Mouse (Mus musculus) cerebellum, postnatal 25 days (tissue): ENCODE measurements around the gene Ubald2.
A peak's percentile ranks its signal among the peaks of the same experiment; 100 is the strongest.

Experiments
- DNase-seq, 2 experiments: peaks; one replicate each; pipeline ENCODE4 v3.0.0; 2021; ENCODE audit warnings: mixed read lengths in 2 of 2

Ubald2 gene

GRCm38 (mm10) chr11:116434287-116434966 lies 533 bp downstream of the Ubald2 start:
- DNase-seq = peak; percentile 67 to 70

- DNase-seq = no peak
Observed at GRCm38 (mm10) chr11:116434967-116435752, 1.3 kb downstream of the Ubald2 start.

- DNase-seq = peak in 1 of 2 experiments; percentile 7
Observed at GRCm38 (mm10) chr11:116435992-116436724, 2.3 kb downstream of the Ubald2 start.

- DNase-seq = no peak
Observed at GRCm38 (mm10) chr11:116436725-116437331, 2.9 kb downstream of the Ubald2 start.

GRCm38 (mm10) chr11:116437541-116437940 lies 3.6 kb downstream of the Ubald2 start:
- DNase-seq = no peak

- no peak for DNase-seq
Observed at GRCm38 (mm10) chr11:116439269-116440240, 5.7 kb downstream of the Ubald2 start.

DNA sequence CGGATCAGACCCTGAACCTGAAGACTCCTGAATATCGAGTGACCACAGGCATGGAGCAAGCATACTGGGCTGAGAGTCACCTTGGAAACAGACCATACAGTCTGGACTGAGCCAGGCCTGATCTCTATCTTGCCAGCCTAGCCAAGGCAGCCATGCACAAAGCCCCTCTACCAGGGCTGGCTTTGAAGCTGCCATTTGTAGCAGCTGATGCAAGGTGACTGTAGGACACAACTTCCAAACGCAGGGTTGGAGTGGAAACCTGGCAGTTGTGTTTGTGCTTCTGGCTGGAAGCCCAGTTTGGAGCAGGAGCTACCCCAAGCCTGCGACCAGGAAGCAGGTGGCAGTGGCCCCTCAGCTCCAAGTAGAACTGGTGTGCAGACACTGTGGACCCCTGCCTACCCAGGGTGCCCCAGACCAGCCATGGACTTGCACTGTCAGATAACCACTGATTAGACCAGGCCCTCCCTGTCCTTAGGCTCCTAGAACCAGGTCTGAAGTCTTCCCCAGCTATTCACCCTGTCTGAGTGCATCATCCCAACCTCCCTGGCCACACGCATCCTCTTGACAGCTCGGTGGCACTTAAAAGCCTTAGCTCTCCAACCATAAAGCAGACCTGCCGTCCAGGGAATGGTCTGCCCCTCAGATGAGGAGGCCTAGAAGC lies 6.6 kb downstream of the Ubald2 start:
- DNase-seq = peak in 1 of 2 experiments; percentile 35

DNA sequence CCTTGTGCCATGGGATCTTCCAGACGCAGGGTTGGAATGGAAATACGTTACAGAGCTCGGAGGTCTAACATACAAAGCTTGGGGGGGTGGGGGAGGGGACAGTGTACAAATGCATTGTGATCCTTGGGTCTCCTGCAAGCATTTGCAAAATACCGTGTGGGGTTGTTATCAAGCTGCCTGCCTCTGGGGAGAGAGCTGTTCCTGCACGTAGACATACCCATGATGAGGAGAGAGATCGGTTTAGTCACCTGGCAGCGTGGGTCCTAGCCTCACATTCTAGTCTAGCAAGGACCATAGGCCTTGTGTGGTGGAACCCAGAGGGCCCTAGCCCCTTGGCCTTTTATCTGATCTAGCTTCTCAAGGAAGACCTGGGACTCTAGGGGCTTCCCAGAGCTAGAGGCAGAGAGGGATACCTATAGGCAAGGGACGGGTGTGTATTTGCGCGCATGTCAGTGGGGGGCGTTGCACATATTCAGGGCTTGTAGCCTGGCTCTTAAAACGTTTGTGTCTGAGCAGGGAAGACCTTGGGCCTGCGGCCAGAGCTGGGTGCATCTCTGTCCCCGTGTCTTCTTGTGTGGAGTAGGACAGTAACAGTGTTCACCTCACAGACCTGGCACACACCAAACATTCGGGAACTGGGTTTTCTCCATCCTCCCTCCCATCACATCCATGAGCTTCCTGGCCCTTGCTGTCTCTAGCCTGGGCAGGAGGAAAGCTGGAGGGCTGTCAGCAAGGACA lies 8.4 kb downstream of the Ubald2 start:
- no peak for DNase-seq

GRCm38 (mm10) chr11:116442867-116443177 lies 8.9 kb downstream of the Ubald2 start:
- DNase-seq = no peak

GRCm38 (mm10) chr11:116443311-116443710 lies 9.4 kb downstream of the Ubald2 start:
- DNase-seq = no peak

DNA sequence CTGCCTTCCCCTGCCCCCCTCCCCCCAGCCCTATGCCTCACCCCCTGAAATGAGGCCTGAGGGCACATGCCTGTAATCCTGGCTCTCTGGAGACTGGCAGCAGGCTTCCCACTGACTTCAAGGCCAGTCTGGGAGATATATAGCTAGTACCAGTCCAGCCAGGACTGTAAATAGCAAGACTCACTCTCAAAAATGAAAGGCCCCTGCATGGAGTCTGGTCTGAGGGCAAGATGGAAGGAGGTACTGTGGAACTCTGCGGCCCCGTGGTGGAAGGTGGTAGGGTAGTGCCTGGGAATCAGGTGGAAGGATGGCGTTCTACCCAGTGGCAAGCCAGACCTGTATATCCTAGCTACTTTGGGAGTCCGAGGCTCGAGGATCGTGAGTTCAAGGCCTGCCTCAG lies 10.0 kb downstream of the Ubald2 start:
- DNase-seq = no peak

DNA sequence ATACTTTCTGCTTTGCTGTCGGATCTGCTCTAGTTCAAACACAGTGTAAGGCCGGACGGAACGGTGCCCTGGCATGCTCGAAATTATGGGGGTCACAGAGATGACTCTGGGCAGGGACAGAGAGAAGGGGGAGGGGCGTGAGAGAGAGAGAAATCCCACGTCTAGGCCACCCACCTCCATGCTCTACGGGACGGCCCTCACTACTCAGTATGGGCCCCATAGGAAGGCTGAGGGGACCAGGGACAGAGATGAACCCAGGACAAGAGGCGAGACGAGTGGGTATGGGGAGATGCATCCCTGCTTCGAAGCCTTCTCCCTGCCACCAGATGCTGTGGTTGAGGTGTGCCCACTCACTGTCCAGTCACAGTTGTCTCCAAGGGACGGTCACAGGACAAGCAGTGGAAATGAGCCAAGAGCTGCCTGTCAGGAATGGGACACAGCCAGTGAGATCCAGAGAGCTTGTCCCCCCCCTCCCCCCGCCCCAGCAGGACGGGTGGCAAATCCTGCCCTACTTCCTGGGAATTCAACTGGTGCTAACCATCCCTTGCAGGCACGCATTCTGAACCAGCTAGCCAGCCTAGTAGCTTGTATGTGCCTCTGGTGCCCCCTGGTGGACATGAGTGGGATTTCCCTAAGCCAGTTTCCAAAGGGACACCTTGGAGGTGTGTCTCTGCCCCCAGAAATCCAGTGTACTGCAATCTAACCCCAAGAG lies 11.9 kb downstream of the Ubald2 start:
- DNase-seq = peak; percentile 96 to 97

DNA sequence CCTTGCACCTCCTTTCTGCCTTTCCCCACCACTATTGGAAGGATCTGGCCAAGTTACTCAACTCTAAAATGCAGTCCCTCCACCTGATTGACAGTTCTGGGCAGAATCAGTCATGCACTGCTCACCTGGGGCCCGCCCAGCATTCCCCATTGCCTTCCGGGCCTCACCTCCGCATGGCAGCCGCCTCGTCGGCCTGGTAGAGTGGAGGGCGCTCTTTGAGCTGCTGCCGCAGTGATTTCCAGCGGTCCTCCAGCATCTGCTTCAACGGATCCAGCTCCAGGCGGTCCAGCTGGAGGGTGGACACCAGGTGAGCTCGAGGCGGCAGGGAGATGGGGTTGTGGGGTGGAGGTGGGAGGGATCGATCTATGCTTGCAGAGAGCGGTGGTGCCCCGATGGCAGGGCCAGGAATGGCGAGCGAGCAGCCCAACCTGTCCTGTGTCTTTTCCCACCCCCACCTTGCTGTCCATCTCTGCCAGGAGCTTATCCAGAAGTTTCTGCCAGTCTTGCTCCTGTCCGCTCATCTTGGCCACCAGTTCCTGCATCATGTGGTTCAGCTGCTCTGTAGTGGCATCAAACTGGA lies 12.5 kb downstream of the Ubald2 start:
- DNase-seq = no peak

- DNase-seq = no peak
Observed at GRCm38 (mm10) chr11:116447822-116448221, 13.9 kb downstream of the Ubald2 start.

- DNase-seq = peak; percentile 44 to 59
Observed at GRCm38 (mm10) chr11:116449341-116449740, 15.4 kb downstream of the Ubald2 start.

DNA sequence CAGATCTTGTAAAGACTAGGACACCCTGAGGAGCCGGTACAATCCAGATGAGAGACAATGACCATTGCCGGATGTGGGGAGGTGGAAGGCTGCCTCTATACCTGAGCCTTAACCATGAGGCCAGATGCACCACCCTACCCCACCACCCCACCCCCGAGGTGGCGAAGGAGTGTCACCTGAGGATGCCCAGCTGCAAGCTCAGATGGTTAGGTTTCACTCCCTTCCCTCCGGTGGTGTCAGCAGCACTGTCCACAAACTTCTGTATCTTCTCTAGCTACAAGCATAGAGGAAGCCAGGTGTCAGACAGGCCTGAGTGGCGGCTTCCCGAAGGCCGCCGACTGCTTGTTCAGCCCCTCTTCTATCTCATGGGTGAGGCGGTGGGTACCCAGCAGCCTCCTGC lies 20.0 kb downstream of the Ubald2 start:
- no peak for DNase-seq

DNA sequence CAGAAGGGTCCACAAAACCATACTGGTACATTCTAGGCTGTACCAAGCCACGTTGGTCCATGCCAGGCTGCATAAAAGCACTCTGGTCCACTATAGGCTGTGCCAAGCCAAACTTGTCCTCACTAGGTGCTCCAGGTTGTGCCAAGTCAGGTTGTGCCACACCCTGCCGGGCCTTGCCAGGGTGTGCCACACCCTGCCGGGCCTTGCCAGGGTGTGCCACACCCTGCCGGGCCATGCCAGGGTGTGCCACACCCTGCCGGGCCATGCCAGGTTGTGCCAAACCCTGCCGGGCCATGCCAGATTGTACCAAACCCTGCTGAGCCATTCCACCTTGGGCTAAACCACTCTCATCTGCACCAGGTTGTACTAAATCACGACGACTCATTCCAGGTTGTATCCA lies 22.3 kb downstream of the Ubald2 start:
- no peak for DNase-seq

DNA sequence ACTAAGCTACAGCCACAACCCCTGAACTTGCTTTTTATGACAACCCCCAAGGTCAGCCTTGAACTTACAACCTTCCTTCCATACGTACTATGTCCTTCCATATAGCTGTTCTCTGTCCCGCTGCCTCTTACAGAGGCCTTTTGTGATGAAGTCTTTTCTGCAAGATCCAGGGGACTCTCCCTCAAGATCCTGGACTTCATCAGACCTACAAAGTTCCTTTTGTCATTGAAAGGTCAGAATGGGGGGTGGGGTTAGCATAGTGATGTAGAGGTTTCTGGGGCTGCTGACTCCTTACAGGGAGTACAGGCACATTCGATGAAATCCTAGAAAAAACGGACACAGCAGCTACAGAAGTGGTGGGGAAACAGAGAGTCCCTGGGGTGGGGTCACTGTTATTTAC lies 25.9 kb downstream of the Ubald2 start:
- DNase-seq = no peak

DNA sequence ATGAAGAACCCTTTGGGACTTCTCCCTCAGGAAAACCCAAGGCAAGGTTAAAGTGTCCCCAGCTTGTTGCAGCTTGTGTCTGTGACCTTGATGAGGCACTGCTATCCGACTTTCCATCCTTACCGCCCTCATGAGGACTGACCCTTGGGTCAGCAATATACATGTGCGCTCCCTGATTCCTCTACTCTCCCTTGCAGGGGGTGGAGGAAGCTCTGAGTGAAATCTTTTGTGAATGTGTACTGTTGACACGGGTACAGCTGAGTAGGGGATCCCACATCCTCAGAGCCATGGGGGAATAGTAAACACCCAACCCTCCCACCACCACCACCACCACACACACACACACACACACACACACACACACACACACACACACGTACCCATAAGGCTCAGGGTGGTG lies 29.4 kb downstream of the Ubald2 start:
- DNase-seq = no peak

DNA sequence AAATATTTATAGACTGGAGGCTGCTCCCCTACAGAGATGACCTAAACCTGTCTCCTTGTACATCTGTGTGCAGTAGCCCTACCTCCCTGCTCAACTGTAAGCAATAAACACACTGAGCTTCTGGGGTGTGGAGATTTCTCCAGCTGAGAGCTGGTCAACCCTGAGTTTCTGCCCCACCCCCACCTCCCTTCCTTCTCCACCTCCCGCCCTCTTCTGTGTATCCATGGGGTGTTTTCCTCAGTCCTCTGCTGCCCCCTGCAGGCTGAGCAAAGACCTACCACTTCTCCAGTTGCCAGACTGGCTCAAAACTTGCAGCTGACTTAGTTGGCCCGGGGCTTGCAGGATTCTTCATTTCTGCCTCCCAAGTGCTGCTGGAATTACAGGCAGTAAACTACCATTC lies 29.9 kb downstream of the Ubald2 start:
- peak; percentile 86 to 89 for DNase-seq
